Mouse (Mus musculus) lung, adult 2 months (tissue): ENCODE results near the gene Pip4k2c.

Experiments
- CTCF ChIP-seq: fragments of 200-500 bp; IDR thresholded peaks from 2 replicates; pipeline ENCODE4 v1.5.1; 2011; ENCODE audit warnings: mild to moderate bottlenecking, low read length, control low read depth; ENCODE audit not compliant: insufficient read depth
- POLR2A ChIP-seq: fragments of 200-500 bp; IDR thresholded peaks from 2 replicates; pipeline ENCODE4 v1.6.1; 2011; ENCODE audit warnings: low read depth, mild to moderate bottlenecking, control low read depth, low read length, borderline replicate concordance; ENCODE audit errors: extremely low read depth

GRCm38 (mm10) chr10:127156511-127156910 lies 54.9 kb downstream of the Pip4k2c start:
- TF ChIP-seq POLR2A = no peak
- no peak for TF ChIP-seq CTCF
